Mouse (Mus musculus): ENCODE measurements around the gene Acy3. TPM values are rescaled to one million over a fixed set of nuclear protein-coding genes. Genes with fewer than 3 reads are reported as not detected.

Gene Acy3
- polyA plus RNA-seq, 1 experiment from 2014 or later: 10.4 TPM

- peak within 1 kb of the TSS; percentile 98 for H3K27ac ChIP-seq (replicated peaks)
- no peaks in the 10 kb centered on the region for H3K27me3 ChIP-seq (replicated peaks)
- WGBS: 46% methylated on average over 1 of the region's 1 CpGs
- peak within 1 kb of the TSS; percentile 42 for H3K4me3 ChIP-seq
- H3K9ac ChIP-seq: peak within 1 kb of the TSS; percentile 95
- peaks cover 38% of the 10 kb centered on the region for H3K36me3 ChIP-seq
- H3K4me1 ChIP-seq: peaks cover 58% of the 10 kb centered on the region
- peak within 1 kb of the TSS; percentile 65 for H3K4me2 ChIP-seq
- ATAC-seq (ENCODE audit: extremely low read depth, insufficient number of reproducible peaks, low FRiP score, low TSS enrichment): no peak
- no peaks in the 10 kb centered on the region for H3K9me3 ChIP-seq
Measured at GRCm38 (mm10) chr19:4003112-4003511, 16.7 kb downstream of the Acy3 start, which contains the start of gene Doc2g. Doc2g (plus strand) TSS chr19:4003313.

GRCm38 (mm10) chr19:4003641-4004040, 17.3 kb downstream of the Acy3 start:
- WGBS: 56% methylated on average over 12 of the region's 12 CpGs
- H3K9me3 ChIP-seq: no peaks in the 10 kb centered on the region
- peak overlapping the region; percentile 65 for H3K4me2 ChIP-seq
- H3K4me1 ChIP-seq: peaks cover 58% of the 10 kb centered on the region
- peak overlapping the region; percentile 98 for H3K27ac ChIP-seq (replicated peaks)
- ATAC-seq (ENCODE audit: extremely low read depth, insufficient number of reproducible peaks, low FRiP score, low TSS enrichment): no peak
- no peaks in the 10 kb centered on the region for H3K27me3 ChIP-seq (replicated peaks)
- H3K4me3 ChIP-seq: peak overlapping the region; percentile 42
- peak overlapping the region; percentile 80 for H3K9ac ChIP-seq
- peaks cover 44% of the 10 kb centered on the region for H3K36me3 ChIP-seq

GRCm38 (mm10) chr19:4004331-4004730, 18.0 kb downstream of the Acy3 start:
- H3K4me2 ChIP-seq: peak overlapping the region; percentile 65
- ATAC-seq (ENCODE audit: extremely low read depth, insufficient number of reproducible peaks, low FRiP score, low TSS enrichment): no peak
- peaks cover 55% of the 10 kb centered on the region for H3K4me1 ChIP-seq
- peak overlapping the region; percentile 42 for H3K4me3 ChIP-seq
- H3K27me3 ChIP-seq (replicated peaks): no peaks in the 10 kb centered on the region
- peak overlapping the region; percentile 80 for H3K9ac ChIP-seq
- H3K36me3 ChIP-seq: peaks cover 51% of the 10 kb centered on the region
- WGBS: 72% methylated on average over 15 of the region's 15 CpGs
- peak overlapping the region; percentile 98 for H3K27ac ChIP-seq (replicated peaks)
- no peaks in the 10 kb centered on the region for H3K9me3 ChIP-seq

- no peaks in the 10 kb centered on the region for H3K9me3 ChIP-seq
- peaks cover 49% of the 10 kb centered on the region for H3K4me1 ChIP-seq
- no peak for ATAC-seq (ENCODE audit: extremely low read depth, insufficient number of reproducible peaks, low FRiP score, low TSS enrichment)
- peak overlapping the region; percentile 98 for H3K27ac ChIP-seq (replicated peaks)
- H3K27me3 ChIP-seq (replicated peaks): no peaks in the 10 kb centered on the region
- H3K4me2 ChIP-seq: peak overlapping the region; percentile 65
- WGBS: 79% methylated on average over 9 of the region's 9 CpGs
- H3K9ac ChIP-seq: peak overlapping the region; percentile 80
- peaks cover 58% of the 10 kb centered on the region for H3K36me3 ChIP-seq
- H3K4me3 ChIP-seq: no peak overlapping the region
Measured at GRCm38 (mm10) chr19:4005091-4005490, 18.7 kb downstream of the Acy3 start.

GRCm38 (mm10) chr19:4005971-4006370, 19.6 kb downstream of the Acy3 start:
- Histone ChIP-seq H3K4me2 (no peak overlapping the region), H3K4me3 (no peak overlapping the region), H3K27me3 (replicated peaks) (no peaks in the 10 kb centered on the region), H3K9ac (0 out of 2 replicates have a peak overlapping the region, but pooled peaks have one; percentile 8), H3K27ac (replicated peaks) (0 out of 2 replicates have a peak overlapping the region, but pooled peaks have one; percentile 98), H3K9me3 (no peaks in the 10 kb centered on the region), H3K36me3 (peaks cover 66% of the 10 kb centered on the region), H3K4me1 (peaks cover 49% of the 10 kb centered on the region)
- ATAC-seq (ENCODE audit: extremely low read depth, insufficient number of reproducible peaks, low FRiP score, low TSS enrichment): no peak
- 89% methylated on average over 8 of the region's 8 CpGs for WGBS

GRCm38 (mm10) chr19:4011086-4011485, 24.7 kb downstream of the Acy3 start:
- Histone ChIP-seq H3K4me2 (peak overlapping the region; percentile 79), H3K9ac (peak overlapping the region; percentile 91), H3K36me3 (peaks cover 51% of the 10 kb centered on the region), H3K27ac (replicated peaks) (no peak overlapping the region), H3K27me3 (replicated peaks) (no peaks in the 10 kb centered on the region), H3K4me1 (peaks cover 32% of the 10 kb centered on the region), H3K4me3 (peak overlapping the region; percentile 83; the same call in 1 of the 2 replicates), H3K9me3 (no peaks in the 10 kb centered on the region)
- WGBS: 92% methylated on average over 5 of the region's 5 CpGs
- ATAC-seq (ENCODE audit: extremely low read depth, insufficient number of reproducible peaks, low FRiP score, low TSS enrichment): no peak

GRCm38 (mm10) chr19:4012432-4013022, 26.2 kb downstream of the Acy3 start, which contains the start of gene Ndufv1:
Ndufv1 (minus strand) TSS chr19:4012806.
- ATAC-seq (ENCODE audit: extremely low read depth, insufficient number of reproducible peaks, low FRiP score, low TSS enrichment): peak; percentile 98
- Histone ChIP-seq H3K9ac (peak within 1 kb of the TSS; percentile 91), H3K9me3 (no peaks in the 10 kb centered on the region), H3K4me2 (peak within 1 kb of the TSS; percentile 79), H3K36me3 (peaks cover 37% of the 10 kb centered on the region), H3K27ac (replicated peaks) (peak within 1 kb of the TSS; percentile 82), H3K4me1 (peaks cover 32% of the 10 kb centered on the region), H3K27me3 (replicated peaks) (no peaks in the 10 kb centered on the region), H3K4me3 (peak within 1 kb of the TSS; percentile 83)
- WGBS: 0% methylated on average over 45 of the region's 45 CpGs

- ATAC-seq (ENCODE audit: extremely low read depth, insufficient number of reproducible peaks, low FRiP score, low TSS enrichment): peak; percentile 32
- H3K4me1 ChIP-seq: peaks cover 32% of the 10 kb centered on the region
- peaks cover 31% of the 10 kb centered on the region for H3K36me3 ChIP-seq
- peak overlapping the region; percentile 68 for H3K4me2 ChIP-seq
- peak overlapping the region; percentile 83 for H3K4me3 ChIP-seq
- 7% methylated on average over 9 of the region's 9 CpGs for WGBS
- H3K27me3 ChIP-seq (replicated peaks): no peaks in the 10 kb centered on the region
- H3K27ac ChIP-seq (replicated peaks): peak overlapping the region; percentile 73
- no peaks in the 10 kb centered on the region for H3K9me3 ChIP-seq
- peak overlapping the region; percentile 77 for H3K9ac ChIP-seq
Measured at GRCm38 (mm10) chr19:4013066-4013465, 26.7 kb downstream of the Acy3 start.

- Histone ChIP-seq H3K9me3 (no peaks in the 10 kb centered on the region), H3K36me3 (peaks cover 14% of the 10 kb centered on the region), H3K4me1 (peaks cover 40% of the 10 kb centered on the region), H3K27me3 (replicated peaks) (no peaks in the 10 kb centered on the region), H3K4me3 (no peak overlapping the region), H3K4me2 (no peak overlapping the region), H3K27ac (replicated peaks) (no peak overlapping the region), H3K9ac (peak overlapping the region; percentile 5; the same call in 1 of the 2 replicates)
- ATAC-seq (ENCODE audit: extremely low read depth, insufficient number of reproducible peaks, low FRiP score, low TSS enrichment): no peak
Measured at GRCm38 (mm10) chr19:4014802-4015201, 28.4 kb downstream of the Acy3 start.

- no peak overlapping the region for H3K4me3 ChIP-seq
- no peak overlapping the region for H3K27ac ChIP-seq (replicated peaks)
- no peaks in the 10 kb centered on the region for H3K27me3 ChIP-seq (replicated peaks)
- H3K4me2 ChIP-seq: no peak overlapping the region
- H3K9me3 ChIP-seq: no peaks in the 10 kb centered on the region
- WGBS: 38% methylated on average over 5 of the region's 5 CpGs
- peaks cover 6% of the 10 kb centered on the region for H3K36me3 ChIP-seq
- no peak for ATAC-seq (ENCODE audit: extremely low read depth, insufficient number of reproducible peaks, low FRiP score, low TSS enrichment)
- peaks cover 40% of the 10 kb centered on the region for H3K4me1 ChIP-seq
- no peak overlapping the region for H3K9ac ChIP-seq
Measured at GRCm38 (mm10) chr19:4015635-4016034, 29.3 kb downstream of the Acy3 start.

GRCm38 (mm10) chr19:4017921-4018587, 31.7 kb downstream of the Acy3 start:
- no peak for ATAC-seq (ENCODE audit: extremely low read depth, insufficient number of reproducible peaks, low FRiP score, low TSS enrichment)
- Histone ChIP-seq H3K9me3 (no peaks in the 10 kb centered on the region), H3K36me3 (no peaks in the 10 kb centered on the region), H3K27ac (replicated peaks) (no peak overlapping the region), H3K4me3 (no peak overlapping the region), H3K4me2 (no peak overlapping the region), H3K4me1 (peaks cover 25% of the 10 kb centered on the region), H3K9ac (no peak overlapping the region), H3K27me3 (replicated peaks) (no peaks in the 10 kb centered on the region)
- WGBS: 61% methylated on average over 10 of the region's 10 CpGs
